Mouse (Mus musculus) brain, adult 2 months (tissue): ENCODE data around the gene Slc16a5.
A peak's percentile ranks its signal among the peaks of the same experiment; 100 is the strongest.

ENCODE experiments used
- DNase-seq: peaks from one replicate; pipeline ENCODE4 v3.0.0; 2011; ENCODE audit warnings: low read depth, low spot score

Slc16a5 gene

GRCm38 (mm10) chr11:115514238-115514663, 52.0 kb downstream of the Slc16a5 start, which contains the start of gene Jpt1:
TSS of gene Jpt1 (minus strand) at chr11:115514387.
- peak; percentile 98 for DNase-seq

- no peak for DNase-seq
Observed at GRCm38 (mm10) chr11:115515021-115515420, 52.7 kb downstream of the Slc16a5 start.

- no peak for DNase-seq
Observed at GRCm38 (mm10) chr11:115516942-115517341, 54.7 kb downstream of the Slc16a5 start.

GRCm38 (mm10) chr11:115518693-115519092, 56.4 kb downstream of the Slc16a5 start:
- peak; percentile 60 for DNase-seq

GRCm38 (mm10) chr11:115519581-115519980, 57.3 kb downstream of the Slc16a5 start:
- DNase-seq, result no peak

GRCm38 (mm10) chr11:115520218-115520617, 57.9 kb downstream of the Slc16a5 start:
- DNase-seq, result no peak

GRCm38 (mm10) chr11:115521080-115521479, 58.8 kb downstream of the Slc16a5 start:
- no peak for DNase-seq

- DNase-seq, result no peak
Observed at GRCm38 (mm10) chr11:115522238-115522637, 60.0 kb downstream of the Slc16a5 start.

- DNase-seq, result no peak
Observed at GRCm38 (mm10) chr11:115522703-115523102, 60.4 kb downstream of the Slc16a5 start.
